Mouse (Mus musculus) liver, adult 2 months (tissue): ENCODE results near the gene Mgrn1. TPM values are rescaled to one million over a fixed set of nuclear protein-coding genes. Genes with fewer than 3 reads are reported as not detected.

Source experiments
- DNase-seq: peaks from one replicate; pipeline ENCODE4 v3.0.0-alpha.2; 2011; ENCODE audit warnings: low read depth, low spot score; ENCODE audit errors: extremely low read depth
- H3K27ac ChIP-seq: fragments of 200-500 bp; replicated peaks from 2 replicates; pipeline ENCODE4 v1.5.1; 2012; ENCODE audit warnings: low read depth, mild to moderate bottlenecking, control low read depth, inconsistent platforms, low read length; ENCODE audit not compliant: insufficient read depth
- H3K27me3 ChIP-seq: fragments of 200-500 bp; 2 replicates; pipeline ENCODE4 v1.6.1; 2012; ENCODE audit warnings: mild to moderate bottlenecking, moderate library complexity, low read length, inconsistent platforms; ENCODE audit not compliant: control insufficient read depth, insufficient read depth
- H3K36me3 ChIP-seq: fragments of 200-500 bp; 2 replicates; pipeline ENCODE4 v1.6.1; 2012; ENCODE audit warnings: low read length, inconsistent platforms; ENCODE audit not compliant: control insufficient read depth, insufficient read depth
- H3K4me1 ChIP-seq: fragments of 200-500 bp; 2 replicates; pipeline ENCODE4 v1.6.1; 2011; ENCODE audit warnings: low read length; ENCODE audit not compliant: control insufficient read depth, insufficient read depth
- H3K4me3 ChIP-seq: fragments of 200-500 bp; 2 replicates; pipeline ENCODE4 v1.5.1; 2011; ENCODE audit warnings: low read depth, mild to moderate bottlenecking, control low read depth, low read length, moderate library complexity; ENCODE audit not compliant: insufficient read depth
- H3K79me2 ChIP-seq: fragments of 200-500 bp; 2 replicates; pipeline ENCODE4 v1.6.1; 2012; ENCODE audit warnings: inconsistent platforms, mild to moderate bottlenecking, low read length, moderate library complexity; ENCODE audit not compliant: control insufficient read depth, insufficient read depth
- H3K9ac ChIP-seq: fragments of 200-500 bp; 2 replicates; pipeline ENCODE4 v1.6.1; 2012; ENCODE audit warnings: low read depth, mild to moderate bottlenecking, control low read depth, inconsistent platforms, low read length
- CTCF ChIP-seq: fragments of 200-500 bp; IDR thresholded peaks from 2 replicates; pipeline ENCODE4 v1.5.1; 2011; ENCODE audit warnings: low read depth, low read length, control low read depth
- POLR2A ChIP-seq: fragments of 200-500 bp; IDR thresholded peaks from 2 replicates; pipeline ENCODE4 v1.6.1; 2011; ENCODE audit warnings: low read length, control low read depth; ENCODE audit not compliant: insufficient read depth; ENCODE audit errors: extremely low read depth
- WGBS: fragments of 180-500 bp; shearing (Covaris S2); methylation state at CpG from one replicate; pipeline ENCODE4 v1.1.7; 2018; 5-methylcytosine and 5-hydroxymethylcytosine counted together
- polyA plus RNA-seq: library from polyadenylated mRNA; depleted of rRNA; stranded (reverse); fragments of >200 nt; gene quantifications from 2 replicates; pipeline ENCODE4 v1.2.3, GENCODE M21; 2012; rRNA removed
- total RNA-seq: library from RNA; depleted of rRNA; stranded (reverse); fragments of >200 nt; gene quantifications from 2 replicates; pipeline ENCODE4 v1.2.3, GENCODE M21; 2014; rRNA removed

Gene Mgrn1
- total and polyA plus RNA-seq, 2 experiments: 28.2 to 71.0 TPM

DNA sequence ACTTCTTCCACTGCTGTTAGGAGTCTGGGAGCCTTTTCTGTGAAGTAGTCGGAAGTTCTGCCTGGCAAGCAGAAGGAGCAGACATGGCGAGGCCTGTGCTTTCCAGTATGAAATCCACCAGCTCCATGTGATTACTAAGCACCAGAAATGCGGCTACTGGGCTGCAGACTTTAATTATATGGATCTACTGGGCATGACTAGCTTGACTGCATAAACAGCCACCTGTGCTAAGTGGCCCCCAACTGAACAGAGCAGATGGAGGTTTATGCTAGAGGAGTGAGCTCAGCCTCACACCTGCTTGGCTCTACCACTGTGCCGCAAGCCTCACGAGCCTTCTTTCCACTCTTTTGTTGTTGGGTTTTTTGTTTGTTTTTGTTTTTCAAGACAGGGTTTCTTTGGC, 88.5 kb downstream of the Mgrn1 start:
- Histone ChIP-seq H3K36me3 (no peaks in the 10 kb centered on the region), H3K79me2 (no peaks in the 10 kb centered on the region), H3K27ac (no peak overlapping the region), H3K4me3 (no peak overlapping the region), H3K27me3 (no peaks in the 10 kb centered on the region), H3K4me1 (no peaks in the 10 kb centered on the region), H3K9ac (no peak overlapping the region)
- 92% methylated on average over 5 of the region's 5 CpGs for WGBS
- TF ChIP-seq POLR2A: no peak
- DNase-seq: no peak

DNA sequence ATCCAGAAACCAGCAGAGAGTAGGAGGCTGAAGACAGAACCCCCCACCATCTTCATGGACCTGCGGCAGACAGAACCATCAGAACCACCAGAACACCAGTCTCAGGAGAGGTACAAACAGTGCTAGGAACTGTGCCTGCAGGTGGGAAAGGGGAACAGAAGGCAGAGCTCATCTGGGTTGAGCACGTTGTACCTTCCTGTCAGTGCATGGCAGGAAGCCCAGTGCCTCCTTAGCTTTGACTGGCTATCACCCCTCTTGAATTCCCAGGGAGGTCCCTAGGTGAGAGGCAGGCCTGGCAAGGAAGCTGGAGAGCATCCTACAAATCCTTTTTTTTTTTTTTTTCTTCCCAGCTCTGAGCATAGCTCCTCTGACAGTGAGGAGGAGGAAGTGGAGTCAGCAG, 90.1 kb downstream of the Mgrn1 start:
- Histone ChIP-seq H3K9ac (no peak overlapping the region), H3K4me1 (no peaks in the 10 kb centered on the region), H3K79me2 (no peaks in the 10 kb centered on the region), H3K4me3 (no peak overlapping the region), H3K27me3 (no peaks in the 10 kb centered on the region), H3K27ac (no peak overlapping the region), H3K36me3 (no peaks in the 10 kb centered on the region)
- TF ChIP-seq CTCF (no peak), POLR2A (no peak)
- no peak for DNase-seq
- 64% methylated on average over 2 of the region's 2 CpGs for whole genome bisulfite sequencing

DNA sequence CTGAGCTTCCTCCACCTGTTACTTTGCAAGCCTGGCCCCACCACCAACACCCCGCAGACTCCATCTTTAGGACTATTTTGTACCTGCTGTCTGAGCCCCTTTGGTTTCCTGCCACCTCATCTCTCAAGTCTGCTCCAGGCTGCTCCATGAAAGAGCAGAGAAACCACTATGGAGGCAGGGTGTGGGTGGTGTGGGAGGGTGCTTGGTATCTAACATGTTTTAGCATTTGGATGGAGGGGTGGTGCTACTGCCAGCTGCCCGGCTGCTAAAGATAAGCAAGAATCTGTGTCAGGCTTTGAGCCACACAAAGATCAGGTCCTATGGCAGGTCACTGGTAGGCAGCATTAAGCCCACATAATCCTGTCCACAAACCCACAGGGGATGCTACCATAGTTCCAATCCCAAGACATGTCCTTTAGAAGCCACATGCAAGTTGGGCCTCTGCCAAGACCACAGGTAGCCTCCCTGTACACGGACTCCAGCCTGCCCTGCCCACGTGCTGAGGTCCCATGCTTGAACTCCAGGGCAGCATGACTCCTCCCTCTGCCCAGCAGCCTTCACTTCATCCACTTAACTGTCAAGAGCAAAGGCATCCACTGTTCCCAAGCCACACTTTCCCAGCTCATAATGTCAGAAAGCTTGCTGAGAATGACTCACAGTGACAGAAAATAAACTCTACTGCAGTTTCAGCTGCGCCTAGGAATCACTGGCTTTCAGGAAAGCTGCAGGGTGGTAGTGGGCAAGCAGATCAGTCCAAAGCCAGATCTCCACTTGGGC, 92.4 kb downstream of the Mgrn1 start:
- Histone ChIP-seq H3K27me3 (no peaks in the 10 kb centered on the region), H3K27ac (no peak overlapping the region), H3K4me3 (no peak overlapping the region), H3K9ac (no peak overlapping the region), H3K4me1 (no peaks in the 10 kb centered on the region), H3K79me2 (no peaks in the 10 kb centered on the region), H3K36me3 (no peaks in the 10 kb centered on the region)
- WGBS: 48% methylated on average over 5 of the region's 5 CpGs
- no peak for TF ChIP-seq POLR2A
- no peak for TF ChIP-seq CTCF
- peak; percentile 17 for DNase-seq

DNA sequence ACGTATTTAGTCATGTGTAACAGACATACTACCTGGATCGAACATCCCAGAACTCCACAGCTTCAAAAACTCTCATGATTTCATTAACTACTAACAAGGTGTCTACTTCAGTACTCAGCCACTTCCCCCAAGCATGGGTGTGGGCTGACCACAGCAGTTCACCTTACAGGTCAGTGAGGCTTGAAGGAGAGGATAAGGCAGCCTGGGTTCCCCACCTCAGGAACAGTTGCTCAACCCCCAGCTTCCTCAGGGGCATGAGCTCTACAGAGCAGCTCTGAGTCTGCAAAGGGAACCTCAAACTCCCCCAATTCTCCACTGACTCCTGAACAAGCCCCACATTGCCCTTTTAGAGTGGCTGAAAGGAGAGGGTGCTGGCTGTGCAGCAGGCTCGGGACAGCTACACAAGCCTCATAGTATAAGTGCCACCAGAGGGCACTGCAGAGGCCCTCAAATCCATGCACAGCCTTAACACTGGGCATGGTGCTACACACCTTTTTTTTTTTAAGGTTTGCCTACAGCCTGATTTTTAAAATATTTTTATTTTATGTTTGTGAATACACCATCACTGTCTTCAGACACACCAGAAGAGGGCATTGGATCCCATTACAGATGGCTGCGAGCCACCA, 93.8 kb downstream of the Mgrn1 start:
- Histone ChIP-seq H3K4me1 (no peaks in the 10 kb centered on the region), H3K27ac (no peak overlapping the region), H3K36me3 (no peaks in the 10 kb centered on the region), H3K27me3 (no peaks in the 10 kb centered on the region), H3K4me3 (no peak overlapping the region), H3K9ac (no peak overlapping the region), H3K79me2 (no peaks in the 10 kb centered on the region)
- TF ChIP-seq CTCF (peak; percentile 79), POLR2A (no peak)
- DNase-seq: peak; percentile 34
- WGBS: 72% methylated on average over 4 of the region's 4 CpGs

DNA sequence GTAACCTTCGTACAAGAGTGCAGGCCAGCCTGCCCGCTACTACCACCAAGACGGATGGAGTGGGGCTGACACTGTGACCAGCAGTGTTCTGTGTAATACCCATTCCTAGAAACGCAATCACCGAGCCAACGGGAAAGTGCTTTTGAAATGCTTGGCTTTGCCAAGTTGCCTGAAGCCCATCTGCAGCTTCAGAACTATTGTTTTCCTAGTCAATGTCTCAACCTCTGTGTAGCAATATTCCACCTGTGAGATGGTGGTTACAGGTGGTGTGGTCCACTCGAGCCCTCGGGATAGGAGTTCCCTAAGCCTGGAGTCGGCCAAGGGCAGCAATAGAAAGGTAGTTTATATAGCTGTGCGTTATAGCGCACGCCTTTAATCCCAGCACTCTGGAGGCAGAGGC, 98.7 kb downstream of the Mgrn1 start:
- H3K27ac ChIP-seq: no peak overlapping the region
- no peak for DNase-seq
- H3K79me2 ChIP-seq: no peaks in the 10 kb centered on the region
- TF ChIP-seq CTCF: no peak
- no peak overlapping the region for H3K9ac ChIP-seq
- H3K36me3 ChIP-seq: no peaks in the 10 kb centered on the region
- H3K4me3 ChIP-seq: no peak overlapping the region
- 82% methylated on average over 12 of the region's 12 CpGs for WGBS
- H3K27me3 ChIP-seq: no peaks in the 10 kb centered on the region
- no peaks in the 10 kb centered on the region for H3K4me1 ChIP-seq

Other genes starting within 250 kb of the Mgrn1 start
- gene Vasn, start 246.3 kb upstream of the Mgrn1 start, total RNA-seq: 4.0 and 5.1 TPM in 2 replicates
- 12.6 and 18.0 TPM in 2 replicates for gene Vasn, start 246.3 kb upstream of the Mgrn1 start, polyA plus RNA-seq
- gene Dnaja3, start 246.3 kb upstream of the Mgrn1 start, total RNA-seq: 76.3 and 81.0 TPM in 2 replicates
- 37.7 and 43.1 TPM in 2 replicates for gene Dnaja3, start 246.3 kb upstream of the Mgrn1 start, polyA plus RNA-seq
- 6.1 and 8.5 TPM in 2 replicates for gene Coro7, start 206.5 kb upstream of the Mgrn1 start, total RNA-seq
- gene Coro7, start 206.5 kb upstream of the Mgrn1 start, polyA plus RNA-seq: 17.3 and 22.7 TPM in 2 replicates
- gene Nmral1, start 166.9 kb upstream of the Mgrn1 start, total RNA-seq: 10.0 and 11.2 TPM in 2 replicates
- gene Nmral1, start 166.9 kb upstream of the Mgrn1 start, polyA plus RNA-seq: 4.8 and 7.8 TPM in 2 replicates
- 40.7 and 52.9 TPM in 2 replicates for gene Hmox2, start 159.9 kb upstream of the Mgrn1 start, total RNA-seq
- gene Hmox2, start 159.9 kb upstream of the Mgrn1 start, polyA plus RNA-seq: 25.4 and 28.3 TPM in 2 replicates
- gene Cdip1, start 96.0 kb upstream of the Mgrn1 start, total RNA-seq: 46.2 and 47.4 TPM in 2 replicates
- 101 and 116 TPM in 2 replicates for gene Cdip1, start 96.0 kb upstream of the Mgrn1 start, polyA plus RNA-seq
- gene 4930562C15Rik, start 50.8 kb upstream of the Mgrn1 start, total RNA-seq: not detected in 2 replicates
- not detected in 2 replicates for gene 4930562C15Rik, start 50.8 kb upstream of the Mgrn1 start, polyA plus RNA-seq
- gene Ubald1, start 5.9 kb upstream of the Mgrn1 start, total RNA-seq: 4.0 and 7.1 TPM in 2 replicates
- gene Ubald1, start 5.9 kb upstream of the Mgrn1 start, polyA plus RNA-seq: 13.6 and 15.5 TPM in 2 replicates
- gene Nudt16l1, start 52.5 kb downstream of the Mgrn1 start, total RNA-seq: 12.2 and 16.2 TPM in 2 replicates
- 53.5 and 57.0 TPM in 2 replicates for gene Nudt16l1, start 52.5 kb downstream of the Mgrn1 start, polyA plus RNA-seq
- gene Anks3, start 78.0 kb downstream of the Mgrn1 start, total RNA-seq: 11.3 and 14.2 TPM in 2 replicates
- 16.8 and 22.3 TPM in 2 replicates for gene Anks3, start 78.0 kb downstream of the Mgrn1 start, polyA plus RNA-seq
- not detected in 2 replicates for gene Sept12, start 111.6 kb downstream of the Mgrn1 start, total RNA-seq
- gene Sept12, start 111.6 kb downstream of the Mgrn1 start, polyA plus RNA-seq: not detected in 2 replicates
- gene Smim22, start 121.0 kb downstream of the Mgrn1 start, total RNA-seq: 3.6 and 14.6 TPM in 2 replicates
- 13.9 and 35.5 TPM in 2 replicates for gene Smim22, start 121.0 kb downstream of the Mgrn1 start, polyA plus RNA-seq
- 5.2 and 7.5 TPM in 2 replicates for gene Rogdi, start 127.3 kb downstream of the Mgrn1 start, total RNA-seq
- 29.9 and 53.7 TPM in 2 replicates for gene Rogdi, start 127.3 kb downstream of the Mgrn1 start, polyA plus RNA-seq
- gene Glyr1, start 163.6 kb downstream of the Mgrn1 start, total RNA-seq: 48.5 and 50.3 TPM in 2 replicates
- 42.8 and 48.6 TPM in 2 replicates for gene Glyr1, start 163.6 kb downstream of the Mgrn1 start, polyA plus RNA-seq
- gene Ubn1, start 163.8 kb downstream of the Mgrn1 start, total RNA-seq: 11.5 and 15.6 TPM in 2 replicates
- gene Ubn1, start 163.8 kb downstream of the Mgrn1 start, polyA plus RNA-seq: 12.1 and 15.6 TPM in 2 replicates
- gene Ppl, start 246.2 kb downstream of the Mgrn1 start, total RNA-seq: 9.4 and 10.2 TPM in 2 replicates
- gene Ppl, start 246.2 kb downstream of the Mgrn1 start, polyA plus RNA-seq: 3.3 and 3.6 TPM in 2 replicates